Mouse (Mus musculus) brown adipose tissue, adult 24 weeks (tissue): Measurements from ENCODE around the gene Ap1m1. TPM values are rescaled to one million over a fixed set of nuclear protein-coding genes. Genes with fewer than 3 reads are reported as not detected.

ENCODE experiments used
- H3K27ac ChIP-seq: fragments of 200-500 bp; replicated peaks from 2 replicates; pipeline ENCODE4 v1.5.1; 2012; ENCODE audit warnings: low read depth, mild to moderate bottlenecking, low read length
- H3K4me1 ChIP-seq: fragments of 200-500 bp; 2 replicates; pipeline ENCODE4 v1.6.1; 2012; ENCODE audit warnings: low read length, mixed read lengths; ENCODE audit not compliant: control insufficient read depth, insufficient read depth, insufficient read length
- H3K4me3 ChIP-seq: fragments of 200-500 bp; 2 replicates; pipeline ENCODE4 v1.5.1; 2012; ENCODE audit warnings: low read depth, mild to moderate bottlenecking, low read length, moderate library complexity; ENCODE audit not compliant: insufficient read depth
- polyA plus RNA-seq: library from polyadenylated mRNA; stranded (reverse); fragments of >200 nt; gene quantifications from 2 replicates; pipeline ENCODE4 v1.2.4, GENCODE M21; 2012; ENCODE audit not compliant: missing spikeins, insufficient read depth, insufficient read length

Gene Ap1m1
- 35.6 and 49.6 TPM in 2 replicates for polyA plus RNA-seq

DNA sequence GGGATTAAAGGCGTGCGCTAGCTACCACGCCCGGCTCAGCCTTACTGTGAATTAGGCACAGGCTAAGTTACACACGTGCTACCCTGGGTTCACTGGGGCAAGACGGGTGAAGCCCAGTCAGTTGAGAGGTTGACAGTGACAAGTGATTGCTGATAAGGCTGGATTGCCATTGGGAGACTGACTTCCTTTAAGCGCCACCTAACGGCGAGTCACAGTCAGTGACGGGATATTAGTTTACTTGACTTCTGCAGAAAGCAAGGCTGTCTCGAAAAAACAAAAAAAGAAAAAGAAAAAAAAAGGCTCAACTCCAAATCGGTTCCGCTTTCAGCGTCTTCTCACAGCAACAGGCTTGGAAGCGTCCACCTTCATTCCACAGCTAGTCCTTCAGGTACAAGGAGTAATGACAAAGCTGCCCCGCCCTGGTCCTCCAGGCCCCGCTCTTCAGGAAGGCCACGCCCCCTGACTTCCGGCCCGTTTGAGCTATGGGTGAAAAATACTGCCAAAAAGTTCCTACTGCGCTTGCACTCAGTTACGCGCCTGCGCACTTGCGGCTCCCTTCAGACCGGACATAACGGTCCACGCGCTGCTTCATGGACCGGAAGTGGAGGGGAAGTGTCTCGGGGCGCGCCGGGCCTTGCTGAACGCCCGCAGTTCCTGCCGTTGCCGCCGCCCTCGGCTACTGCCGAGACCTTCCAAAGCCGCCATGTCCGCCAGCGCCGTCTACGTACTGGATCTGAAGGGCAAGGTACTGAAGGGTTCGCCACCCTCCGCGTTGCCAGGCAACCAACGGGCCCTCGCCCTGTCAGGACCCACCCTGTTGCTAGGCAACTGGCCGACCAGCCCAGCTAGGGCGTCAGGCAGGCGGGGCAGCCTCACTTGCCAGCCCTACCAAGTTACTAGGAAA is at the start of gene Ap1m1:
Ap1m1 (plus strand) TSS at position 520 of the 904 bp plus-strand sequence.
- peaks cover 16% of the 10 kb centered on the region for H3K4me1 ChIP-seq
- peak within 1 kb of the TSS; percentile 100 for H3K27ac ChIP-seq
- peak within 1 kb of the TSS; percentile 93 for H3K4me3 ChIP-seq

DNA sequence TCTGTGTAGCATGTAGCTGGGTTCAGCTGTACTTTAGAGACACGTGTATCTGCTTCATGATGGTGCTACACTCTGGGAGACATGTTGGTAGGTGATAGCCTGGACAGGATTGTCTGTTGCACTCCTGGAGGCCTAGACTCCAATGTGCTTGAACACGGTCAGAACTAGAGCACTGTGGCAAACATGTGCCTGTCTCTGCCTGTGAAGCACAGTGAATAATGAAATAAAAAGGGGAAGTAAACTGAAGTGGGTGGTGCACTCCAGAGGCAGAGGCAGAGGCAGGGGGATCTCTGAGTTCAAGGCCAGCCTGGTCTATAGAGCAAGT is 49.6 kb upstream of the Ap1m1 start:
- no peaks in the 10 kb centered on the region for H3K4me1 ChIP-seq
- H3K4me3 ChIP-seq, result no peak overlapping the region
- H3K27ac ChIP-seq, result no peak overlapping the region

DNA sequence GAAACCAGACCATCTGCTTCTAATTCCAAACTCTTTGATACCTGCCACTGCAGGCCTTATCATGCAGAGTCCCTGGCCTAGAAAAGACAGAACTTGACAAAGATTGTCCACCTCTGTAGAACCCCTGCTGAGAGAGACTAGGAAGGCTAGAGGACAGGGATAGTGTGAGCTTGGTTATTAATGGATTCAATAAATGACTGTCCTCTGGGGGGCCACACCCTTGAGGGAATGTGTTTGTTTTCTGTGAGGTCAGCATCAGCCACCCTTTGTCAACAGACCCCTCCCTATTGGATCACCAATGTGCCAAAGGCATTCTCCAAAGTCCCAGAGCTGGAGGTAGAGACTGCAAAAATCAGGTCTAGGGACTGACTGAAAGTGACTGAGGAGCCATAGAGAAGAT is 47.8 kb upstream of the Ap1m1 start:
- Histone ChIP-seq H3K4me3 (no peak overlapping the region), H3K4me1 (no peaks in the 10 kb centered on the region), H3K27ac (no peak overlapping the region)

GRCm38 (mm10) chr8:72197997-72198396 is 41.8 kb upstream of the Ap1m1 start:
- Histone ChIP-seq H3K27ac (no peak overlapping the region), H3K4me3 (no peak overlapping the region), H3K4me1 (no peaks in the 10 kb centered on the region)

- no peaks in the 10 kb centered on the region for H3K4me1 ChIP-seq
- H3K27ac ChIP-seq, result no peak overlapping the region
Measured at GRCm38 (mm10) chr8:72208582-72208981, 31.2 kb upstream of the Ap1m1 start.

DNA sequence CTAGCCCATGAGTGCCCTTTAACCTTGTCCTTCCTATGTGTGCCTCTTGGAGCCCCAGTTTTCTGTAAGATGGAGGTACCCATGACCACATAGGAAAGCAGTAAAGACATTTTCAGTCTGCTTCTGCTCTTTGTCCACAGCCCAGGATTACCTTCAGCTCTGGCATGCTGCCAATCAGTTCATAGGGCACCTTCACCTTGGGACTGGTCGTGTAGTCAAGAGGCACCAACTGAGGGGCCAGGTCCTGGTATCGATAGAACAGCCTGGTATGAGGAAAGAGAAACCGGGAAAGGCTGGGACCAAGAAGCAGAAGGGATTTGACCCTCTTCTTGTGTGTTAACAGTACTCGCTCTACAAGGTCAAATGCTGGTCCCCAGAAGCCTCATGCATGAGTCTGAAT is 29.6 kb upstream of the Ap1m1 start:
- Histone ChIP-seq H3K4me3 (no peak overlapping the region), H3K27ac (no peak overlapping the region), H3K4me1 (no peaks in the 10 kb centered on the region)

More at GRCm38 (mm10) chr8:72208582-72208981, 31.2 kb upstream of the Ap1m1 start:
- no peak overlapping the region for H3K4me3 ChIP-seq

DNA sequence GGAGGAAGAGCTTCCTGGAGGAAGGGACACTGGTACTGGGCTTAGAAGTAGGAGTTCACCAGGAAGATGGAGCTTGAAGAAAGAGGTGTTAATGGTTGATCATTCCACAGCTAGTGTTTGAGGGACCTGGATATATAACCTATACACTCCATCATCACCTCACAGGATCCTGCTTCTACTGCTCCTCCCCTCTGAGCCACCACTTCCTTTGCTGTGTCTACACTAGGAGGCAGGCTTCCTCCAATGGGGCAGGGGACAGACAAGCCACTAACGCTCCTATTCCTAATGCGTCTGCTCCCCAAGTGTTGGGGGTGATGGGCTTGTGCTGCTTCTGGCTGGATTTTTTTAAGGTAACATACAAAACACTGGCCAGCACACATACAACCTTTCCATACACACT is 29.1 kb upstream of the Ap1m1 start:
- Histone ChIP-seq H3K4me3 (no peak overlapping the region), H3K4me1 (no peaks in the 10 kb centered on the region), H3K27ac (no peak overlapping the region)

- Histone ChIP-seq H3K4me1 (no peaks in the 10 kb centered on the region), H3K27ac (no peak overlapping the region), H3K4me3 (no peak overlapping the region)
Measured at GRCm38 (mm10) chr8:72211846-72212245, 28.0 kb upstream of the Ap1m1 start.

GRCm38 (mm10) chr8:72212751-72213150 is 27.1 kb upstream of the Ap1m1 start, which contains the start of gene Cib3:
TSS of gene Cib3 (minus strand) at chr8:72212837.
- no peak within 1 kb of the TSS for H3K27ac ChIP-seq
- H3K4me3 ChIP-seq, result no peak within 1 kb of the TSS
- H3K4me1 ChIP-seq, result no peaks in the 10 kb centered on the region

DNA sequence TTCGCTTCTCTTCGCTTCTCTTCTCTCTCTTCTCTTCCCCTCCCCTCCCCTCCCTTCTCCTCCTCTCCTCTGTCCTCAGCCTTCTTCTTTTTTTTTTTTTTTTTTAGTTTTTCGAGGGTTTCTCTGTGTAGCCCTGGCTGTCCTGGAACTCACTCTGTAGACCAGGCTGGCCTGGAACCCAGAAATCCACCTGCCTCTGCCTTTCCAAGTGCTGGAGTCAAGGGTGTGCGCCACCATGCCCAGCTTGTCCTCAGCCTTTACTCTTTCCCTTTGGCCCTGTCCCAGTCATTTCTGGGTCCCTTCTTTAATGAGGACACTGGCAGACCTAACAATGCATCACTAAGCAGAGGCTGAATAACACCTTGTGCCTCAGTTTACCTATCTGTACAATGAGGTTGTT is 26.3 kb upstream of the Ap1m1 start, which contains the start of gene Gm11034:
Gm11034 (minus strand) TSS at position 101 of the 400 bp plus-strand sequence.
- Histone ChIP-seq H3K4me3 (no peak within 1 kb of the TSS), H3K27ac (no peak within 1 kb of the TSS), H3K4me1 (no peaks in the 10 kb centered on the region)

- Histone ChIP-seq H3K4me3 (no peak overlapping the region), H3K4me1 (no peaks in the 10 kb centered on the region), H3K27ac (no peak overlapping the region)
Measured at GRCm38 (mm10) chr8:72215060-72215459, 24.8 kb upstream of the Ap1m1 start.

- H3K27ac ChIP-seq, result no peak overlapping the region
- H3K4me3 ChIP-seq, result no peak overlapping the region
- no peaks in the 10 kb centered on the region for H3K4me1 ChIP-seq
Measured at GRCm38 (mm10) chr8:72215871-72216270, 23.9 kb upstream of the Ap1m1 start.

GRCm38 (mm10) chr8:72218781-72219540 is 20.9 kb upstream of the Ap1m1 start:
- Histone ChIP-seq H3K4me3 (peak overlapping the region; percentile 77), H3K27ac (no peak overlapping the region), H3K4me1 (no peaks in the 10 kb centered on the region)

DNA sequence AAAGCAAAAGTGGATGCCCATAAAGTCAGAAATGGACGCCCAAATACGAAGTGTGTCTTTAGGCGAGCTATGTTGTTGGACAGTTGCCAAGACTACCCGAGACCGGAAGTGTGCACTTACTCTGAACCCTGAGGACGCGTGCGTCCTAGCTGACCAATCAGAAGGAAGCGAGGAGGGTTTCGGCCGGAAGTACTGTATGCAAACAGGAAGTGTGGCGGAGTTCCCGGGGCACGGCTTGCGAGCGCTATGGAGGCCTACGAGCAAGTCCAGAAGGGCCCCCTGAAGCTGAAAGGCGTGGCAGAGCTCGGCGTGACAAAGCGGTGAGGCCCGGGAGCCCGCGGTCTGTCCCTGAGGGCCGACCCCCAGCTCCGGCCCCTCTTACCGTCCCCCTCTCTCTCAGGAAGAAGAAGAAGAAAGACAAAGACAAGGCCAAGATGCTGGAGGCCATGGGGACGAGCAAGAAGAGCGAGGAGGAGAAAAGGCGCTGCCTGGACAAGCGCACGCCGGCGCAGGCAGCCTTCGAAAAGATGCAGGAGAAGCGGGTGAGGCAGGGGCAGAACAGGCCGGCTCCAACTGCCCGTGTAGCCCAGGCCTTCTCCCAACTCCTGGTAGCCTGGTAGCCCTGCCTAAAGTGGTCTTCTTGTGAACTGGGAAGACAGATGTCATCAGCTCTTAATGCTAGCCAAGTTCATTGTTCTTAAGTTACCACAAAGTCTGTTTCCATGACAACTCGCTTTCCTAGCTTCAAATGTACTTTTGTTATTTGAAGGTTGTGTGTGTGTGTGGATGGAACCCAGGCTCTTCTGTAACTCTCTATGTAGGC is 20.1 kb upstream of the Ap1m1 start, which contains the start of gene Fam32a:
Fam32a (plus strand) TSS at position 190 of the 823 bp plus-strand sequence.
- Histone ChIP-seq H3K4me1 (no peaks in the 10 kb centered on the region), H3K4me3 (peak within 1 kb of the TSS; percentile 77), H3K27ac (peak within 1 kb of the TSS; percentile 45)

- Histone ChIP-seq H3K4me1 (no peaks in the 10 kb centered on the region), H3K27ac (no peak overlapping the region), H3K4me3 (peak overlapping the region; percentile 77)
Measured at GRCm38 (mm10) chr8:72220758-72221157, 19.1 kb upstream of the Ap1m1 start.
